Mouse (Mus musculus) limb, embryonic 14.5 days (tissue): ENCODE data around the gene Lig3. TPM values are rescaled to one million over a fixed set of nuclear protein-coding genes. Genes with fewer than 3 reads are reported as not detected.

Experiments used
- ATAC-seq: fragments of 200-750 bp; cut with Nextera tagmentation; 2 replicates; pipeline ENCODE4 v1.8.0; 2017; ENCODE audit warnings: low read depth, moderate number of reproducible peaks, moderate TSS enrichment; ENCODE audit not compliant: low FRiP score
- DNase-seq: peaks from one replicate; pipeline ENCODE4 v3.0.0-alpha.2; 2015; ENCODE audit warnings: low spot score
- H3K27ac ChIP-seq: fragments of 300-500 bp; sonication (generic); replicated peaks from 2 replicates; pipeline ENCODE4 v1.5.1; 2014; ENCODE audit warnings: low read depth, mild to moderate bottlenecking, low read length, moderate library complexity, mixed read lengths
- H3K27me3 ChIP-seq: fragments of 300-500 bp; sonication (generic); 2 replicates; pipeline ENCODE4 v1.6.1; 2014; ENCODE audit warnings: low read length, mixed read lengths; ENCODE audit not compliant: control insufficient read depth, insufficient read depth
- H3K36me3 ChIP-seq: fragments of 300-500 bp; sonication (generic); 2 replicates; pipeline ENCODE4 v1.6.1; 2014; ENCODE audit warnings: mild to moderate bottlenecking, low read length, moderate library complexity, mixed read lengths; ENCODE audit not compliant: control insufficient read depth, insufficient read depth
- H3K4me1 ChIP-seq: fragments of 300-500 bp; sonication (generic); 2 replicates; pipeline ENCODE4 v1.6.1; 2014; ENCODE audit warnings: antibody characterized with exemption, low read length, mixed read lengths; ENCODE audit not compliant: control insufficient read depth, insufficient read depth
- H3K4me2 ChIP-seq: fragments of 300-500 bp; sonication (generic); replicated peaks from 2 replicates; pipeline ENCODE4 v1.6.1; 2014; ENCODE audit warnings: low read depth, mild to moderate bottlenecking, low read length, moderate library complexity; ENCODE audit not compliant: severe bottlenecking
- H3K4me3 ChIP-seq: fragments of 300-500 bp; sonication (generic); replicated peaks from 2 replicates; pipeline ENCODE4 v1.5.1; 2014; ENCODE audit warnings: low read length
- H3K9ac ChIP-seq: fragments of 300-500 bp; sonication (generic); 2 replicates; pipeline ENCODE4 v1.6.1; 2014; ENCODE audit warnings: mild to moderate bottlenecking, low read depth, low read length, moderate library complexity; ENCODE audit not compliant: severe bottlenecking
- H3K9me3 ChIP-seq: fragments of 300-500 bp; sonication (generic); 2 replicates; pipeline ENCODE4 v1.6.1; 2016; ENCODE audit warnings: low read length; ENCODE audit not compliant: control insufficient read depth
- POLR2A ChIP-seq: fragments of 200-500 bp; IDR thresholded peaks from 2 replicates; pipeline ENCODE4 v1.8.0; 2012; ENCODE audit warnings: inconsistent platforms, mild to moderate bottlenecking, moderate library complexity, borderline replicate concordance; ENCODE audit not compliant: insufficient read depth, insufficient read length; ENCODE audit errors: extremely low read depth
- WGBS: fragments of 180-500 bp; shearing (Covaris S2); extraction: QIAGEN DNeasy Blood & Tissue Kit; methylation state at CpG from one replicate; pipeline ENCODE4 v1.1.7; 2014; 5-methylcytosine and 5-hydroxymethylcytosine counted together
- polyA plus RNA-seq, 2 experiments: library from polyadenylated mRNA; depleted of rRNA in 1 of 2; stranded (reverse) in 1 of 2; unstranded in 1 of 2; fragments of >200 nt; fragmentation: Nextera tagmentation in 1 of 2; extraction: Ambion mirVana in 1 of 2; gene quantifications; 2 replicates each; pipeline versions ENCODE4 v1.2.1 to v1.2.3; 2012 to 2014

The Lig3 gene
- polyA plus RNA-seq, 2 experiments: 35.8 to 38.6 TPM

- ATAC-seq: no peak
- H3K4me3 ChIP-seq: no peak overlapping the region
- no peak for DNase-seq
- no peak overlapping the region for H3K27ac ChIP-seq
- no peaks in the 10 kb centered on the region for H3K36me3 ChIP-seq
- H3K27me3 ChIP-seq: no peaks in the 10 kb centered on the region
- TF ChIP-seq POLR2A: no peak
- peaks cover 12% of the 10 kb centered on the region; the same call in 1 of the 2 replicates for H3K4me1 ChIP-seq
- 29% methylated on average over 7 of the region's 7 CpGs for WGBS
- no peak overlapping the region for H3K4me2 ChIP-seq
- no peaks in the 10 kb centered on the region for H3K9me3 ChIP-seq
- H3K9ac ChIP-seq: no peak overlapping the region
Observed at GRCm38 (mm10) chr11:82837192-82837591, 56.3 kb downstream of the Lig3 start.

- no peak overlapping the region for H3K4me2 ChIP-seq
- H3K9me3 ChIP-seq: no peaks in the 10 kb centered on the region
- ATAC-seq (no peak), DNase-seq (no peak)
- no peak overlapping the region for H3K4me3 ChIP-seq
- H3K27me3 ChIP-seq: no peaks in the 10 kb centered on the region
- no peak for TF ChIP-seq POLR2A
- no peak overlapping the region for H3K27ac ChIP-seq
- peaks cover 12% of the 10 kb centered on the region; the same call in 1 of the 2 replicates for H3K4me1 ChIP-seq
- 70% methylated on average over 7 of the region's 7 CpGs for WGBS
- H3K36me3 ChIP-seq: no peaks in the 10 kb centered on the region
- H3K9ac ChIP-seq: no peak overlapping the region
Observed at GRCm38 (mm10) chr11:82837848-82838247, 56.9 kb downstream of the Lig3 start.

GRCm38 (mm10) chr11:82838511-82838910 is 57.6 kb downstream of the Lig3 start:
- Histone ChIP-seq H3K27ac (no peak overlapping the region), H3K4me2 (no peak overlapping the region), H3K36me3 (no peaks in the 10 kb centered on the region), H3K9ac (no peak overlapping the region), H3K4me1 (peaks cover 12% of the 10 kb centered on the region; the same call in 1 of the 2 replicates), H3K4me3 (no peak overlapping the region), H3K9me3 (no peaks in the 10 kb centered on the region), H3K27me3 (no peaks in the 10 kb centered on the region)
- TF ChIP-seq POLR2A: no peak
- DNase-seq (no peak), ATAC-seq (peak; percentile 34; the same call in 1 of the 2 replicates)
- WGBS: 36% methylated on average over 5 of the region's 5 CpGs

- no peaks in the 10 kb centered on the region for H3K9me3 ChIP-seq
- no peaks in the 10 kb centered on the region for H3K27me3 ChIP-seq
- H3K27ac ChIP-seq: no peak overlapping the region
- WGBS: 70% methylated on average over 11 of the region's 11 CpGs
- no peak overlapping the region for H3K4me2 ChIP-seq
- TF ChIP-seq POLR2A: no peak
- ATAC-seq (no peak), DNase-seq (no peak)
- no peak overlapping the region for H3K9ac ChIP-seq
- no peaks in the 10 kb centered on the region for H3K36me3 ChIP-seq
- peaks cover 18% of the 10 kb centered on the region for H3K4me1 ChIP-seq
- no peak overlapping the region for H3K4me3 ChIP-seq
Observed at GRCm38 (mm10) chr11:82844771-82845414, 64.0 kb downstream of the Lig3 start.

GRCm38 (mm10) chr11:82845415-82846078 is 64.6 kb downstream of the Lig3 start:
- 0 out of 2 replicates have a peak overlapping the region, but pooled peaks have one; percentile 7 for H3K27ac ChIP-seq
- 29% methylated on average over 16 of the region's 16 CpGs for WGBS
- H3K9me3 ChIP-seq: no peaks in the 10 kb centered on the region
- peaks cover 23% of the 10 kb centered on the region for H3K4me1 ChIP-seq
- H3K9ac ChIP-seq: no peak overlapping the region; the same call in 1 of the 2 replicates
- no peaks in the 10 kb centered on the region for H3K36me3 ChIP-seq
- ATAC-seq: peak; percentile 60
- no peak overlapping the region for H3K4me3 ChIP-seq
- peak overlapping the region; percentile 30; the same call in 1 of the 2 replicates for H3K4me2 ChIP-seq
- TF ChIP-seq POLR2A: no peak
- no peak for DNase-seq
- no peaks in the 10 kb centered on the region for H3K27me3 ChIP-seq
